Mouse (Mus musculus) cerebellum, adult (tissue): ENCODE data around the gene Fry.

Source experiments
- ATAC-seq: cut with Nextera tagmentation; 2 replicates; pipeline ENCODE4 v1.9.2; 2017; ENCODE audit warnings: mild to moderate bottlenecking, moderate library complexity, mixed read lengths; ENCODE audit not compliant: insufficient number of reproducible peaks, low FRiP score, low TSS enrichment

The Fry gene

GRCm38 (mm10) chr5:150313229-150313628 is 194.8 kb downstream of the Fry start:
- no peak for ATAC-seq

- ATAC-seq: no peak
Measured at GRCm38 (mm10) chr5:150314582-150314981, 196.1 kb downstream of the Fry start.

- no peak for ATAC-seq
Measured at GRCm38 (mm10) chr5:150325411-150325810, 207.0 kb downstream of the Fry start.

- ATAC-seq: no peak
Measured at GRCm38 (mm10) chr5:150328686-150329085, 210.2 kb downstream of the Fry start.

- ATAC-seq: no peak; the same call in 1 of the 2 replicates
Measured at GRCm38 (mm10) chr5:150331821-150332220, 213.4 kb downstream of the Fry start.

GRCm38 (mm10) chr5:150332810-150333209 is 214.4 kb downstream of the Fry start:
- no peak for ATAC-seq

- no peak for ATAC-seq
Measured at GRCm38 (mm10) chr5:150333328-150333731, 214.9 kb downstream of the Fry start.

GRCm38 (mm10) chr5:150336451-150336850 is 218.0 kb downstream of the Fry start:
- no peak for ATAC-seq

GRCm38 (mm10) chr5:150337696-150338095 is 219.3 kb downstream of the Fry start:
- no peak for ATAC-seq

- no peak for ATAC-seq
Measured at GRCm38 (mm10) chr5:150340944-150341343, 222.5 kb downstream of the Fry start.

GRCm38 (mm10) chr5:150342139-150342538 is 223.7 kb downstream of the Fry start:
- no peak for ATAC-seq

GRCm38 (mm10) chr5:150345946-150346345 is 227.5 kb downstream of the Fry start:
- ATAC-seq: no peak

- ATAC-seq: no peak
Measured at GRCm38 (mm10) chr5:150346378-150346777, 227.9 kb downstream of the Fry start.

GRCm38 (mm10) chr5:150347845-150348244 is 229.4 kb downstream of the Fry start:
- ATAC-seq: no peak

GRCm38 (mm10) chr5:150348302-150348701 is 229.9 kb downstream of the Fry start:
- no peak for ATAC-seq

- no peak for ATAC-seq
Measured at GRCm38 (mm10) chr5:150351191-150351590, 232.7 kb downstream of the Fry start.

- ATAC-seq: no peak
Measured at GRCm38 (mm10) chr5:150358671-150359070, 240.2 kb downstream of the Fry start.

GRCm38 (mm10) chr5:150362241-150362640 is 243.8 kb downstream of the Fry start:
- ATAC-seq: no peak

- no peak for ATAC-seq
Measured at GRCm38 (mm10) chr5:150364621-150365020, 246.2 kb downstream of the Fry start.

- no peak for ATAC-seq
Measured at GRCm38 (mm10) chr5:150367027-150367426, 248.6 kb downstream of the Fry start.

GRCm38 (mm10) chr5:150370291-150370690 is 251.8 kb downstream of the Fry start:
- no peak for ATAC-seq

- no peak for ATAC-seq
Measured at GRCm38 (mm10) chr5:150370895-150371294, 252.4 kb downstream of the Fry start.

- ATAC-seq: no peak
Measured at GRCm38 (mm10) chr5:150372956-150373355, 254.5 kb downstream of the Fry start.
